Mouse (Mus musculus) cortical plate, adult 2 months (tissue): ENCODE data around the gene Mknk1.

Experiments used
- CTCF ChIP-seq: fragments of 200-500 bp; IDR thresholded peaks from 2 replicates; pipeline ENCODE4 v1.5.1; 2011; ENCODE audit warnings: mild to moderate bottlenecking, control low read depth, low read length; ENCODE audit not compliant: insufficient read depth; ENCODE audit errors: extremely low read depth
- POLR2A ChIP-seq: fragments of 200-500 bp; IDR thresholded peaks from 2 replicates; pipeline ENCODE4 v1.6.1; 2011; ENCODE audit warnings: mild to moderate bottlenecking, low read length, control low read depth; ENCODE audit not compliant: insufficient read depth; ENCODE audit errors: extremely low read depth

- TF ChIP-seq POLR2A (no peak), CTCF (no peak)
Measured at GRCm38 (mm10) chr4:115873231-115873630, 34.2 kb downstream of the Mknk1 start.
